Mouse (Mus musculus) neural tube, embryonic 13.5 days (tissue): Measurements from ENCODE around the gene Sertad1. TPM values are rescaled to one million over a fixed set of nuclear protein-coding genes. Genes with fewer than 3 reads are reported as not detected.

Source experiments
- ATAC-seq: fragments of 200-750 bp; cut with Nextera tagmentation; 2 replicates; pipeline ENCODE4 v1.8.0; 2017; ENCODE audit warnings: low read depth, mild to moderate bottlenecking, moderate TSS enrichment, moderate library complexity
- H3K27ac ChIP-seq: fragments of 300-500 bp; sonication (generic); replicated peaks from 2 replicates; pipeline ENCODE4 v1.5.1; 2015; ENCODE audit warnings: moderate library complexity, mild to moderate bottlenecking, inconsistent platforms
- H3K27me3 ChIP-seq: fragments of 300-500 bp; sonication (generic); 2 replicates; pipeline ENCODE4 v1.6.1; 2015; ENCODE audit warnings: mild to moderate bottlenecking, inconsistent platforms
- H3K36me3 ChIP-seq: fragments of 300-500 bp; sonication (generic); 2 replicates; pipeline ENCODE4 v1.6.1; 2015; ENCODE audit warnings: mild to moderate bottlenecking, inconsistent platforms
- H3K4me1 ChIP-seq: fragments of 300-500 bp; sonication (generic); replicated peaks from 2 replicates; pipeline ENCODE4 v1.6.1; 2015; ENCODE audit warnings: inconsistent platforms
- H3K4me2 ChIP-seq: fragments of 300-500 bp; sonication (generic); 2 replicates; pipeline ENCODE4 v1.6.1; 2015; ENCODE audit warnings: inconsistent platforms, mild to moderate bottlenecking, moderate library complexity
- H3K4me3 ChIP-seq: fragments of 300-500 bp; sonication (generic); 2 replicates; pipeline ENCODE4 v1.5.1; 2015; ENCODE audit warnings: mild to moderate bottlenecking, inconsistent platforms
- H3K9ac ChIP-seq: fragments of 300-500 bp; sonication (generic); 2 replicates; pipeline ENCODE4 v1.6.1; 2015; ENCODE audit warnings: moderate library complexity, mild to moderate bottlenecking, inconsistent platforms
- H3K9me3 ChIP-seq: fragments of 300-500 bp; sonication (generic); 2 replicates; pipeline ENCODE4 v1.6.1; 2016; ENCODE audit warnings: inconsistent platforms
- WGBS: fragments of 180-500 bp; shearing (Covaris S2); methylation state at CpG from one replicate; pipeline ENCODE4 v1.1.7; 2015; 5-methylcytosine and 5-hydroxymethylcytosine counted together
- polyA plus RNA-seq: library from polyadenylated mRNA; unstranded; fragments of >200 nt; fragmentation: Nextera tagmentation; extraction: Ambion mirVana; gene quantifications from 2 replicates; pipeline ENCODE4 v1.2.1, GENCODE M21; 2015

Sertad1 gene
- polyA plus RNA-seq, 1 experiment from 2014 or later = 12.3 TPM

GRCm38 (mm10) chr7:27510809-27511208 is 24.1 kb downstream of the Sertad1 start:
- Histone ChIP-seq H3K27ac (no peak overlapping the region), H3K9me3 (no peaks in the 10 kb centered on the region), H3K27me3 (no peaks in the 10 kb centered on the region), H3K4me2 (no peak overlapping the region), H3K4me1 (peaks cover 15% of the 10 kb centered on the region), H3K36me3 (no peaks in the 10 kb centered on the region), H3K9ac (no peak overlapping the region), H3K4me3 (no peak overlapping the region)
- WGBS = 82% methylated on average over 2 of the region's 2 CpGs
- no peak for ATAC-seq

GRCm38 (mm10) chr7:27514961-27515360 is 28.3 kb downstream of the Sertad1 start:
- no peaks in the 10 kb centered on the region for H3K9me3 ChIP-seq
- no peak for ATAC-seq
- H3K4me1 ChIP-seq = no peaks in the 10 kb centered on the region
- no peaks in the 10 kb centered on the region for H3K27me3 ChIP-seq
- H3K4me2 ChIP-seq = no peak overlapping the region
- WGBS = 77% methylated on average over 9 of the region's 9 CpGs
- H3K9ac ChIP-seq = no peak overlapping the region
- no peak overlapping the region for H3K4me3 ChIP-seq
- no peak overlapping the region for H3K27ac ChIP-seq
- no peaks in the 10 kb centered on the region; the same call in 1 of the 2 replicates for H3K36me3 ChIP-seq

DNA sequence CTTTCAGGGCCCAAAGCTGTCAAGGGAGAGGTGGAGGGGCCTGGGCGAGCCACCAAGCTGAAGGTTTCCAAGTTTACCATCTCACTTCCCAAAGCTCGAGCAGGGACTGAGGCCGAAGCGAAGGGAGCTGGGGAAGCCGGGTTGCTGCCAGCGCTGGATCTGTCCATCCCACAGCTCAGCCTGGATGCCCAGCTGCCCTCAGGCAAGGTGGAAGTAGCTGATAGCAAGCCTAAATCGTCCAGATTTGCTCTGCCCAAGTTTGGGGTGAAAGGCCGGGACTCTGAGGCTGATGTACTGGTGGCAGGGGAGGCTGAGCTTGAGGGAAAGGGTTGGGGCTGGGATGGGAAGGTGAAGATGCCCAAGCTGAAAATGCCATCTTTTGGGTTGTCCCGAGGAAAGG is 31.6 kb downstream of the Sertad1 start:
- H3K27ac ChIP-seq = no peak overlapping the region
- no peak overlapping the region for H3K4me3 ChIP-seq
- no peak for ATAC-seq
- H3K36me3 ChIP-seq = no peaks in the 10 kb centered on the region; the same call in 1 of the 2 replicates
- no peak overlapping the region for H3K9ac ChIP-seq
- 86% methylated on average over 9 of the region's 9 CpGs for WGBS
- H3K4me1 ChIP-seq = no peaks in the 10 kb centered on the region
- H3K9me3 ChIP-seq = no peaks in the 10 kb centered on the region
- H3K4me2 ChIP-seq = no peak overlapping the region
- no peaks in the 10 kb centered on the region for H3K27me3 ChIP-seq

- no peak for ATAC-seq
- H3K4me1 ChIP-seq = no peaks in the 10 kb centered on the region
- no peak overlapping the region for H3K4me3 ChIP-seq
- no peak overlapping the region for H3K4me2 ChIP-seq
- H3K36me3 ChIP-seq = no peaks in the 10 kb centered on the region; the same call in 1 of the 2 replicates
- no peaks in the 10 kb centered on the region for H3K9me3 ChIP-seq
- no peak overlapping the region for H3K9ac ChIP-seq
- no peaks in the 10 kb centered on the region for H3K27me3 ChIP-seq
- no peak overlapping the region for H3K27ac ChIP-seq
Measured at GRCm38 (mm10) chr7:27520104-27520503, 33.4 kb downstream of the Sertad1 start.

DNA sequence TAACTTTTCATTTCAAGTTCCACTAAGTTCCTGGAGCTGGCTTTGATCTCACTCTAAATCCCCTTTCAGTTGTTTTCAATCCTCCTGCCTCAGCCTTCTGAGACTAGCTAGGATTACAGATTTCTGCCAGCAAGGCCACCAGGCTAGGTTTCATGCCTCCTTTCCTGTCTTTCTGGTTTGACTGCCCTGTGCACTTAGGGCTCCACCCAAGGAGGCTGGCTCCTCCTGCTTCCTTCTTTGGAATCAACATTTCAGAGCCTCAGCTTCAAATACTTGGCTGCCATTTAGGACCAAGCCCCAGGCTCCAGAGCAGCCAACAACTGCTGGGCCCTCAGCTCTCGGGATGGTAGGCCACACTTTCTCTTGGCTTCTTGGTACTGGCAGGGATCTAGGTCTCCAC is 33.9 kb downstream of the Sertad1 start:
- H3K27ac ChIP-seq = no peak overlapping the region
- no peaks in the 10 kb centered on the region for H3K9me3 ChIP-seq
- H3K27me3 ChIP-seq = no peaks in the 10 kb centered on the region
- no peak overlapping the region for H3K4me3 ChIP-seq
- no peak overlapping the region for H3K4me2 ChIP-seq
- WGBS = 94% methylated on average over 1 of the region's 1 CpGs
- H3K4me1 ChIP-seq = no peaks in the 10 kb centered on the region
- no peak for ATAC-seq
- H3K36me3 ChIP-seq = no peaks in the 10 kb centered on the region; the same call in 1 of the 2 replicates
- H3K9ac ChIP-seq = no peak overlapping the region

GRCm38 (mm10) chr7:27522967-27523366 is 36.3 kb downstream of the Sertad1 start, which contains the start of gene Hipk4:
Gene Hipk4 (plus strand): TSS chr7:27523267.
- WGBS = 63% methylated on average over 5 of the region's 5 CpGs
- Histone ChIP-seq H3K9me3 (no peaks in the 10 kb centered on the region), H3K4me2 (no peak within 1 kb of the TSS), H3K4me1 (no peaks in the 10 kb centered on the region), H3K27me3 (no peaks in the 10 kb centered on the region), H3K9ac (no peak within 1 kb of the TSS), H3K27ac (no peak within 1 kb of the TSS), H3K36me3 (no peaks in the 10 kb centered on the region; the same call in 1 of the 2 replicates), H3K4me3 (no peak within 1 kb of the TSS)
- ATAC-seq = no peak

GRCm38 (mm10) chr7:27523805-27524204 is 37.1 kb downstream of the Sertad1 start:
- 94% methylated on average over 13 of the region's 13 CpGs for WGBS
- H3K36me3 ChIP-seq = peaks cover 5% of the 10 kb centered on the region; the same call in 1 of the 2 replicates
- no peak for ATAC-seq

GRCm38 (mm10) chr7:27526039-27526827 is 39.5 kb downstream of the Sertad1 start:
- no peaks in the 10 kb centered on the region for H3K27me3 ChIP-seq
- WGBS = 27% methylated on average over 10 of the region's 10 CpGs
- peaks cover 28% of the 10 kb centered on the region for H3K36me3 ChIP-seq
- H3K27ac ChIP-seq = no peak overlapping the region
- H3K4me1 ChIP-seq = no peaks in the 10 kb centered on the region
- no peak overlapping the region for H3K4me3 ChIP-seq
- H3K9me3 ChIP-seq = no peaks in the 10 kb centered on the region
- H3K4me2 ChIP-seq = no peak overlapping the region
- ATAC-seq = peak; percentile 75
- no peak overlapping the region for H3K9ac ChIP-seq

More at GRCm38 (mm10) chr7:27523805-27524204, 37.1 kb downstream of the Sertad1 start:
- Histone ChIP-seq H3K27ac (no peak overlapping the region), H3K4me3 (no peak overlapping the region), H3K27me3 (no peaks in the 10 kb centered on the region), H3K9ac (no peak overlapping the region), H3K4me1 (no peaks in the 10 kb centered on the region), H3K4me2 (no peak overlapping the region), H3K9me3 (no peaks in the 10 kb centered on the region)

GRCm38 (mm10) chr7:27529070-27529469 is 42.4 kb downstream of the Sertad1 start:
- no peak for ATAC-seq
- Histone ChIP-seq H3K4me1 (no peaks in the 10 kb centered on the region), H3K27me3 (no peaks in the 10 kb centered on the region), H3K27ac (no peak overlapping the region), H3K9me3 (no peaks in the 10 kb centered on the region), H3K4me2 (no peak overlapping the region), H3K36me3 (peaks cover 53% of the 10 kb centered on the region), H3K9ac (no peak overlapping the region), H3K4me3 (no peak overlapping the region)
- 83% methylated on average over 21 of the region's 21 CpGs for WGBS

DNA sequence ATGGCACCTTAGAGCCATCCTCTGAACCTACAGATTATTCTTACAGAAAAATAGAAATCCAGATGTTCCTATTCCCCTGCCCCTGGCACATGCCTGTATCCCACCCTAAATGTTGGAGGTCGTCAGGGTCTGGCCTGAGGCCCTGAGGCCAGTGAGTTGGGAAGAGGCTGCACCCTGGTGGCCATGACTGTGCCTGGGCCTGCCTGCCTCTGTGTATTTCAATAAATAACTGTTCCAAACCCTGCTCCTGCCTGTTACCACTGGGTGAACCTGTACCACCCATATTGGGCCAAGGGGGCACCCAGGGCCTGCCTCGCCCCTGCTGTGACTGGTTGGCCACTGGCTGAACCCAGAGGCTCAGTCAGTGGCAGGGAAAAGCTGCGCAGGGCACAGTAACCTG is 44.2 kb downstream of the Sertad1 start:
- no peak for ATAC-seq

DNA sequence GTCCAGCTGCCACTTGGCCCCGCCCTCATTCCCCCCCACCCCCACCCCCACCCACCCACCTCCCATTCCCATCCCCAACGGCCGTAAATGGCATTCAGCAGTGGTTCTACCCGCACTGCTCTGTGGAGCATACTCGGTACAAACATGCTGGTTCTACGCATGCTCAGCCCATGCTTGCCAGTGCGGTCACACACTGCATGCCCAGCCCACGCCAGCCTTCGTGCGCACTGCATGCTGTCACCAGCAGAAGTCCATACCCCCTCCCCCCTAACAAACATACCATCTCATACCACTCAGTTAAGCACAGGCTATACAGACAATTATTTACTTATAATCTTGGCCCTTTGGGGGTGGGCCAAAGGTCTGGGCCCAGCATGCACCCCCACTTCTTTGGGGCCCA is 45.0 kb downstream of the Sertad1 start:
- H3K4me3 ChIP-seq = no peak overlapping the region
- no peak overlapping the region for H3K9ac ChIP-seq
- WGBS = 85% methylated on average over 10 of the region's 10 CpGs
- H3K4me2 ChIP-seq = no peak overlapping the region
- no peaks in the 10 kb centered on the region for H3K27me3 ChIP-seq
- ATAC-seq = no peak
- no peaks in the 10 kb centered on the region for H3K9me3 ChIP-seq
- peaks cover 78% of the 10 kb centered on the region for H3K36me3 ChIP-seq
- no peak overlapping the region for H3K27ac ChIP-seq
- H3K4me1 ChIP-seq = no peaks in the 10 kb centered on the region

More for the DNA sequence above, 44.2 kb downstream of the Sertad1 start:
- H3K4me3 ChIP-seq = no peak overlapping the region
- peaks cover 70% of the 10 kb centered on the region for H3K36me3 ChIP-seq
- H3K9ac ChIP-seq = no peak overlapping the region
- H3K4me1 ChIP-seq = no peaks in the 10 kb centered on the region
- WGBS = 71% methylated on average over 3 of the region's 3 CpGs
- H3K4me2 ChIP-seq = no peak overlapping the region
- no peaks in the 10 kb centered on the region for H3K27me3 ChIP-seq
- H3K9me3 ChIP-seq = no peaks in the 10 kb centered on the region
- H3K27ac ChIP-seq = no peak overlapping the region

GRCm38 (mm10) chr7:27532480-27533050 is 45.9 kb downstream of the Sertad1 start:
- Histone ChIP-seq H3K9ac (no peak overlapping the region), H3K9me3 (no peaks in the 10 kb centered on the region), H3K36me3 (peaks cover 86% of the 10 kb centered on the region), H3K4me3 (no peak overlapping the region), H3K4me2 (no peak overlapping the region), H3K4me1 (no peaks in the 10 kb centered on the region), H3K27me3 (no peaks in the 10 kb centered on the region), H3K27ac (no peak overlapping the region)
- no peak for ATAC-seq
- WGBS = 91% methylated on average over 9 of the region's 9 CpGs
